Mouse (Mus musculus) thymus, adult 2 months (tissue): Measurements from ENCODE around the gene Mamdc4. TPM values are rescaled to one million over a fixed set of nuclear protein-coding genes. Genes with fewer than 3 reads are reported as not detected.

ENCODE experiments used
- DNase-seq: peaks from one replicate; pipeline ENCODE4 v3.0.0; 2021
- H3K27ac ChIP-seq: fragments of 200-500 bp; 2 replicates; pipeline ENCODE4 v1.5.1; 2012; ENCODE audit warnings: low read length, control low read depth; ENCODE audit not compliant: control insufficient read depth, insufficient read depth
- H3K27me3 ChIP-seq: fragments of 200-500 bp; 2 replicates; pipeline ENCODE4 v1.6.1; 2012; ENCODE audit warnings: mild to moderate bottlenecking, low read length, moderate library complexity, mixed read lengths; ENCODE audit not compliant: control insufficient read depth, insufficient read depth
- H3K36me3 ChIP-seq: fragments of 200-500 bp; 2 replicates; pipeline ENCODE4 v1.6.1; 2012; ENCODE audit warnings: mild to moderate bottlenecking, low read length, moderate library complexity; ENCODE audit not compliant: control insufficient read depth, insufficient read depth
- H3K4me1 ChIP-seq: fragments of 200-500 bp; replicated peaks from 2 replicates; pipeline ENCODE4 v1.6.1; 2012; ENCODE audit warnings: low read length; ENCODE audit not compliant: control insufficient read depth, insufficient read depth
- H3K4me3 ChIP-seq: fragments of 200-500 bp; 2 replicates; pipeline ENCODE4 v1.5.1; 2012; ENCODE audit warnings: mild to moderate bottlenecking, low read length, control low read depth, moderate library complexity; ENCODE audit not compliant: control insufficient read depth, insufficient read depth
- CTCF ChIP-seq: fragments of 200-500 bp; IDR thresholded peaks from 2 replicates; pipeline ENCODE4 v1.5.1; 2012; ENCODE audit warnings: mild to moderate bottlenecking, control low read depth, low read length, moderate library complexity, borderline replicate concordance; ENCODE audit not compliant: control insufficient read depth, poor library complexity, insufficient read depth; ENCODE audit errors: extremely low read depth
- POLR2A ChIP-seq: fragments of 200-500 bp; IDR thresholded peaks from 2 replicates; pipeline ENCODE4 v1.6.1; 2012; ENCODE audit warnings: mild to moderate bottlenecking, low read length, control low read depth, moderate library complexity; ENCODE audit not compliant: control insufficient read depth, poor library complexity, insufficient read depth; ENCODE audit errors: extremely low read depth
- WGBS: fragments of 180-500 bp; shearing (Covaris S2); methylation state at CpG from one replicate; pipeline ENCODE4 v1.1.7; 2018; 5-methylcytosine and 5-hydroxymethylcytosine counted together
- polyA plus RNA-seq: library from polyadenylated mRNA; depleted of rRNA; stranded (reverse); fragments of >200 nt; gene quantifications from 2 replicates; pipeline ENCODE4 v1.2.3, GENCODE M21; 2012

The Mamdc4 gene
- polyA plus RNA-seq, 1 experiment = 18.9 TPM

- H3K4me3 ChIP-seq = no peak overlapping the region
- no peaks in the 10 kb centered on the region; the same call in 1 of the 2 replicates for H3K36me3 ChIP-seq
- DNase-seq = no peak
- TF ChIP-seq CTCF = no peak
- no peak for TF ChIP-seq POLR2A
- peaks cover 54% of the 10 kb centered on the region for H3K4me1 ChIP-seq
- WGBS = 8% methylated on average over 77 of the region's 77 CpGs
- no peak overlapping the region for H3K27ac ChIP-seq
- H3K27me3 ChIP-seq = peaks cover 29% of the 10 kb centered on the region
These were observed 4.4 kb upstream of the Mamdc4 start for GRCm38 (mm10) chr2:25578796-25579736.

GRCm38 (mm10) chr2:25577951-25578795, 3.5 kb upstream of the Mamdc4 start:
- no peak for DNase-seq
- Histone ChIP-seq H3K27ac (no peak overlapping the region), H3K4me3 (no peak overlapping the region), H3K4me1 (peaks cover 58% of the 10 kb centered on the region), H3K36me3 (no peaks in the 10 kb centered on the region), H3K27me3 (peaks cover 29% of the 10 kb centered on the region)
- WGBS = 11% methylated on average over 75 of the region's 75 CpGs
- TF ChIP-seq POLR2A (0 out of 2 replicates have a peak, but pooled peaks have one; percentile 15), CTCF (no peak)

GRCm38 (mm10) chr2:25576965-25577891, 2.6 kb upstream of the Mamdc4 start:
- Histone ChIP-seq H3K27ac (no peak overlapping the region), H3K4me3 (peak overlapping the region; percentile 2; the same call in 1 of the 2 replicates), H3K27me3 (peaks cover 29% of the 10 kb centered on the region), H3K4me1 (peaks cover 58% of the 10 kb centered on the region), H3K36me3 (no peaks in the 10 kb centered on the region)
- WGBS = 36% methylated on average over 92 of the region's 92 CpGs
- DNase-seq = no peak
- no peak for TF ChIP-seq CTCF
- TF ChIP-seq POLR2A = no peak

GRCm38 (mm10) chr2:25576028-25576850, 1.6 kb upstream of the Mamdc4 start:
- no peak overlapping the region for H3K4me3 ChIP-seq
- peaks cover 52% of the 10 kb centered on the region for H3K4me1 ChIP-seq

GRCm38 (mm10) chr2:25575432-25576027, 885 bp upstream of the Mamdc4 start:
- peak; percentile 61 for DNase-seq
- peaks cover 45% of the 10 kb centered on the region for H3K4me1 ChIP-seq
- WGBS = 20% methylated on average over 21 of the region's 21 CpGs
- H3K27me3 ChIP-seq = peaks cover 29% of the 10 kb centered on the region
- no peaks in the 10 kb centered on the region for H3K36me3 ChIP-seq
- H3K27ac ChIP-seq = peak overlapping the region; percentile 91
- TF ChIP-seq CTCF = no peak
- no peak for TF ChIP-seq POLR2A
- H3K4me3 ChIP-seq = peak overlapping the region; percentile 54

More at GRCm38 (mm10) chr2:25576028-25576850, 1.6 kb upstream of the Mamdc4 start:
- TF ChIP-seq CTCF (no peak), POLR2A (no peak)
- H3K36me3 ChIP-seq = no peaks in the 10 kb centered on the region
- WGBS = 95% methylated on average over 16 of the region's 16 CpGs
- no peak overlapping the region for H3K27ac ChIP-seq
- no peak for DNase-seq
- peaks cover 29% of the 10 kb centered on the region for H3K27me3 ChIP-seq
